Mouse (Mus musculus) megakaryocyte-erythroid progenitor cell, adult 5-6 weeks (primary cell): Measurements from ENCODE around the gene Mrps36. TPM values are rescaled to one million over a fixed set of nuclear protein-coding genes. Genes with fewer than 3 reads are reported as not detected.
"Not testable (repeated sequence)": the region's sequence is repeated elsewhere in the genome, so short reads cannot be mapped to it uniquely, and the experiment has no call there.

Experiments
- ATAC-seq: replicated peaks from 2 replicates; pipeline ENCODE4 v1.8.0; 2016; ENCODE audit warnings: mild to moderate bottlenecking, inconsistent platforms; ENCODE audit not compliant: severe bottlenecking, poor library complexity, low FRiP score, low TSS enrichment
- total RNA-seq, 2 experiments: library from RNA; stranded (forward) in 1 of 2; stranded (reverse) in 1 of 2; fragments of 200-1000, 215-1000 nt in 1 of 2; fragments of >200 nt in 1 of 2; fragmentation: Nextera tagmentation in 1 of 2; gene quantifications; 2 replicates each; pipeline ENCODE4 v1.2.3; 2014 to 2017

Gene Mrps36
- total RNA-seq, 2 experiments from 2014 or later: 122 to 159 TPM

DNA sequence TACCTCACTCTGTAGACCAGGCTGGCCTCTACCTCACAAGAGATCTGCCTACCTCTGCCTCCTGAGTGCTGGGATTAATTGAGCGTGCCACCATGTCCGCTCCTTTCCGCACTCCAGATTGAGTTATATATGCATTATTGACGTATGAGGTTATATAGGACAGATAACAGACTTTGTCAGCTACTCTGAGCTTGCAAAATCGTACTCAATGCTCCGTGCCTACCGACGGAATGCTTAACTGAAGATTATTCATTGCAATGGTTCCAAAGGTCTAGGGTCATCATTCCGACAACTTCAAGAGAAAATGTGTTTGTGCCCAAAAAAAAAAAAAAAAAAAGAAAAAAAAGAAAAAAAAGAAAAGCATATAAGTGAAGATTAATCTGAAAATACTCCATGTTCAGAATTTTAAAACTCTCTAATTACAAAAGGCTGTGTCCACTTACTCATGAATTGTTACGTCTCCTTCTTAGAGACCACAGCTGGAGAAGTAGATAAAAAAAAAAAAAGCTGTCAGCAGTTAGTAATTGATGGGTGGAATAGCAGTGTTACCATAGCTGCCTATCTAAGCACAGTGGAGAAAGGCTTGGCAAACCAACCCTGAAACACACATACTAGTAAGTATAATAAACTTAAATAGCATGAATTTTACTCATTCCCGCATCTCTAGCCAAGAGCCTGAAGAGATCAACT lies 968 bp downstream of the Mrps36 start:
- peak; percentile 68 for ATAC-seq

DNA sequence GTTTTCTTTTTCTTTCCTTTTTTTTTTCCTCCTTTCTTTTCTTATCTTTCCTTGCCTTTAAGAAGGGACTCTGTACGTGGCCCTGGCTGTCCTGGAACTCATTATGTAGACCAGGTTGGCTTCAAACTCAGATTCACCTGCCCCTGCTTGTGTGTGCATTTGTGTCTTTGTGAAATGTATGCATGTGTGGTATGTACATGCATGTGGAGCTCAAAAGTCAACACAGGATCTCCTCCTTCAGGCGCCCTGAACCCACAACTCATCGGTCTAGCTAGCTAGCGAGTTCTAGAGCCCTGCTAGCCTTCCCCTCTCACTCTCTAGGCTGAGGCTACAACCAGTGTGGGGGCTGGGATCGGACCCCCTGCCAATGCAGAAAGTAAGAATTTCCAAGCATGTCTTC lies 1.6 kb downstream of the Mrps36 start:
- no peak for ATAC-seq

DNA sequence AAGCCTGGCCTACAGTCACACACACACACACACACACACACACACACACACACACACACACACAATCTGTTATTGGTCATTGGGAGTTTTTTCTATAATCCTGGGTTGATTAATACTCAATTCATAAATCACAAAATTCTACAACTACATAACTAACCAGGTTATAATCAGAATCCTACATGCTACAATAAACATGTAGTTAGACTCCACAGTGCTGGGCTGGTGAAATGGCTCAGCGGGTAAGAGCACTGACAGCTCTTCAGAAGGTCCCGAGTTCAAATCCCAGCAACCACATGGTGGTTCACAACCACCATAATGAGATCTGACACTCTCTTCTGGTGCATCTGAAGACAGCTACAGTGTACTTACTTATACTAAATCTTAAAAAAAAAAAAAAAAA lies 11.7 kb downstream of the Mrps36 start:
- ATAC-seq: no peak

DNA sequence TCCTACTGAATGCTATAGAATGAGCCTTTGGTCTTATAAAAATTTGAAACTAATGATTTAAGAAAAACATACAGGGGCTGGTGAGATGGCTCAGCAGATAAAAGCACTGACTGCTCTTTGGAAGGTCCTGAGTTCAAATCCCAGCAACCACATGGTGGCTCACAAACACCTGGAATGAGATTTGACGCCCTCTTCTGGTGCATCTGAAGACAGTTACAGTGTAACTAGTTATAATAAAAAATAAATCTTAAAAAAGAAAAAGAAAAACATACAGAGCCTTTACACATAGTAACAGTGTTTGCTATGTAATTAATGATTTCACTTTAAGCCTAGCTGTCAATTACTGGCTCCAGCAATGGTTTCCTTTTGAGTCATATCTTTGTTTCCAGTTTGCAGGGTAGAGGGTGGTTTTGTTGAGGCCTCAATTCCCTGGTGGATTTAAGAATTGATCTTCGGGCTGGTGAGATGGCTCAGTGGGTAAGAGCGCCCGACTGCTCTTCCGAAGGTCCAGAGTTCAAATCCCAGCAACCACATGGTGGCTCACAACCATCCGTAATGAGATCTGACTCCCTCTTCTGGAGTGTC lies 12.9 kb downstream of the Mrps36 start:
- not testable (repeated sequence) for ATAC-seq

DNA sequence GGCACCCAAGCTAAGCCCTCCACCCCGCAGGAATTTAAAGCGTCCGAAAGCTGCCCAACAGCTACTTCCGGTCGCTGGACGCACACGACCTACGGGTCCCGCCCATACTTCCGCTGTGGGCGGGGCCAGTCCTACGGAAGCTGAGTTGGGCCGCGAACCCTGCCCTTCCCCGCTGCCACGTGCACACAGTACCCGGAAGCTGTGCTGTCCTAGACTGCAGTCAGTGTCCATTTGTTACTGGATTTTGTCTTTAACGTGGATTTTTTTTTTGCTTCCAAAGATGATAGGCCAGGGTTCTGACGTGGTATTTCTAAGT lies 13.6 kb downstream of the Mrps36 start, which contains the start of gene Cdk7:
Gene Cdk7 (minus strand): TSS at position 79 of the 316 bp plus-strand sequence.
- ATAC-seq: peak; percentile 99

DNA sequence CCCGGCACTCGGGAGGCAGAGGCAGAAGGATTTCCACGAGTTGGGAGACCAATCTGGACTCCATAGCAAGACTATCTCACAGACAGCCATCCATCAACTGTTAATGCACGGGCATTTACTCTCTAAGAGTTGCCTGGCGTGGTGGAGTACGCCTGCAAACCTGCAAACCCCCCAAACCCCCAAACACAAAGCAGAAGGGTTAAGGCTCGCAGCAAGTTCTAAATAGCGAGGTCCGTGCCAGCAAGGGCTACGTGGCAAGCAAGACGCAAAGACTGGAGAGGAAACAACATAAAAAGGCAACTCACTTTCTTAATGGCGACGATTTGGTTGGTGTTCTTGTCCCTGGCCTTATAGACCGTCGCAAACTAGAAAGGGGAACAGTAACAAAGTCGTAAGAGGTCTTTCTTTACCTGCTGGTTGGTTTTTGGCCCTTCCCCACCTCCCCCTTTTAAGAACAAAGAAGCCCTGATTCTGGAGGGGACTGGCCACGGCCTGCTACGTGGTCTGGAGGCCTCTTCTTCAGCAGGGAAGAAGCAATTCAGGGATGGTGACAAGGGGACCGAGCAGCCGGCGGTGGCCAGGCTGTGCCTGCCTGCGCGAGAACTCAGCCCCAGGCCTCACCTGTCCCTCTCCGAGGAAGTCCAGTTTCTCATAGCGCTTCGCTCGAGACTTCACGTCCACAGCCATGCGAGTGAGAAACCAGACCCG lies 14.2 kb downstream of the Mrps36 start:
- peak; percentile 62; the same call in 1 of the 2 replicates for ATAC-seq

DNA sequence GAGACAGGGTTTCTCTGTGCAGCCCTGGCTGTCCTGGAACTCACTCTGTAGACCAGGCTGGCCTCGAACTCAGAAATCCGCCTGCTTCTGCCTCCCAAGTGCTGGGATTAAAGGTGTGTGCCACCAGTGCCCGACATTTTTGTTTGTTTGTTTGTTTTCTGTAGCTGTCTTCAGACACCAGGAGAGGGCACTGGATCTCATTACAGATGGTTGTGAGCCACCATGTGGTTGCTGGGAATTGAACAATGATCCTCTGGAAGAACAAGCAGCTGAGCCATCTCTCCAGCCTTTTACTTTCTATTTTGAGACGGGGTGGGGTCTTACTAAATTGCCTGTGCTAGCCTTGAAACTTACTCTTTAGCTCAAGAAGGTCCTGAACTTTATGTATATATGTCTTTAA lies 15.9 kb downstream of the Mrps36 start:
- ATAC-seq: not testable (repeated sequence)

DNA sequence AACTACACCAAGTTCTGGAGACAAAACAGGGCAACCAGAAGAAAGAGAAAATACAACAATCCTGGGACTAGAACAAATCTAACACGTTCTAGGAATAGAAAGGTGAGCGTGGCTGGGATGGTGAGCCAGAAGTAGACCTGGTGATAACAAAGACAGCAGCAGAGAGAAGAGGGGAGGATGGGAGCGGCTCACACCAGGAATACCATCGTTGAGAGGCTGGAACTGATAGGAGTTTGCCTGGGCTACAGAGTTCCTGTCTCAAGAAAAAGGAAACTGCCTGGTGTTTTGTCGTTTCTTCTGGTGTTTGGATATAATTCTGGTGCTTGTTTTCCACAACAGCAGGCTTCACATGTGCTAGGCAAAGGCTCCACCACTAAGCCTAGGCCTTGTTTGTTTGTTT lies 16.4 kb downstream of the Mrps36 start:
- no peak for ATAC-seq

DNA sequence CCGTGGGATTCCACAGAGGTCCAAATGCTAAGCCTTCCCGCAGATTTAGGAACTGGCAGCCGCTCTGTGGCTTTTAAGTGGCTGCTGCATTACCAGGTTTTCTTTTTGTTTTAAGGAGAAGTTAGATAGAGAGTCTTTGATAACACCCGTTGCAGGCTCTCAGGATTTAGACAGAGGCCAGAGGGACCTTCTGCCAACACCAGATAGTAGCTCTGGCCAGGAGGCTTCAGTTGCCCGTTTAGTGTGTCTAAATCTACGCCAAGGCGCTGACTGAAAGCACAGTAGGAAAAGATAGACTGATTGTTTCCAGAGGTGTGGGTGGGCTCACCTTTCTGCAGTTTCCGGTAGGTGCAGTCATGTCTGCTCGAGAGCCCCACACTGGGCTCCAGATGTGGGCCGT lies 19.3 kb downstream of the Mrps36 start:
- peak; percentile 85 for ATAC-seq

DNA sequence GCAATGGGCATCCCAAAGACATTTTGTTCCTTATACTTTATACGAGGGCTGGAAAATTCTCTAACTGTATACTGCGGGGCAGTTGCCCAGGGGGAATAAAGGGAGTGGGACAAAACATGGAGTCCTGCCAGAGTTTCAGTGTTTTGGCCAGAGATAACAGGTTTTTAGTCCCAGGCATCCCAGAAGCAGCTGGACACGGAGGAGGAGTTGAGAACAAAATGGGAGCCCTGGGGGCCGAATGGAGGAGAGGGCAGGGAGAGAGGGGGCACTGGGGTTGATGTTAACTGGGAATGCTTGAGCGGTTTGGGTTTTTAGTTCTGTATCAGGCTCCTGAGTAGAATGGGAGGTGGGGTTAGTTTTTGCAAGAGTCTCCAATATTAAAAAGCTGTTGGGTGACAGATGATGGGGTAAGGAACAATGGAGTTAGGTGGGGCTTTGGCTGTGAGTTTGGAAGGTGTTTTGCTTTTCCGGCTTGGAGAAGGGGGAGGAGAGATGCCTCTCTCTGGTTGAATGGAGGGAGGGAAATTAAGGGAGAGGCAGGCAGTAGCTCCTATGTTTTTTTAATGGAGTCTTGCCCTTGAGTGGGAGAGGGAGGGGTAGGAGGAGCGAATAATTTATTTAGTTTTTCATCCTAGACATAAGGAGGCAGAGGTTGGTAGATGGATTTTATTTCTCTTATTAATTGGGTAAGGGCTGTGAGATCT lies 20.3 kb downstream of the Mrps36 start:
- ATAC-seq: no peak

DNA sequence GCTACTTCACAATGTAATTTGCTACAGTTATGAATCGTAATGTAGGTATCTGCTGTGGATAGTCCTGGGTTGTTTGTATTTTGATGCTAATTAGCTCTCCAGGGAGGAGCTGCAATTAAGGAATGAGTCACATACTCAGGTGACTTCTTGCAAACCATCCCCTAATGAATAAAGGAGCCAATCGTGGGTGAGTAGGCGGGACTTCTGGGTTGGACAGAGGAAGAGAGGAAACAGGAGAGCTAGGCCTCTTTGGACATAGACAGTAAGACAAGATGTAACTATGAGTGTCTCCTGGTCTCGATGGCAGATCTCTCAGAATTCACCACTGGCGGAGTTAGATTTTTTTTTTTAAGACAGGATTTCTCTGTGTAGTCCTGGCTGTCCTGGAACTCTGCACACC lies 22.8 kb downstream of the Mrps36 start:
- ATAC-seq: no peak

DNA sequence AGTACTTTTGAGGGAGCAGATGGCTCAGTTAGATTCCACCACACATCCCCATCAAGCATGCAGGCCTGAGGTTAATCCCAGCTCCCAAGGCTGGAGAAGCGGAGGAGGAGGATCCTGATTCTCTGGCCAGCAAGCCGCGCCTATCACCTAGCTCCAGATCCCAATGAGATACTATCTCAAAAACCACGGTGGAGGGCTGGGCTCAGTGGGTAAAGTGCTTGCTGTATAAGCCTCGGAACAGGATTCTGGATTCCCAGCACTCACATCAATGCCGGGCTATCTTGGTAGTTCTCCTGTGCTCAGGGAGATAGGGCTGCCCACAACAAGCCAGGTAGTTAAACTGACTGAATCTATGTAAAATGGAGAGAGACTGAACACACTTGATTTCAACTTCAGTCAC lies 29.0 kb downstream of the Mrps36 start:
- ATAC-seq: peak; percentile 76

DNA sequence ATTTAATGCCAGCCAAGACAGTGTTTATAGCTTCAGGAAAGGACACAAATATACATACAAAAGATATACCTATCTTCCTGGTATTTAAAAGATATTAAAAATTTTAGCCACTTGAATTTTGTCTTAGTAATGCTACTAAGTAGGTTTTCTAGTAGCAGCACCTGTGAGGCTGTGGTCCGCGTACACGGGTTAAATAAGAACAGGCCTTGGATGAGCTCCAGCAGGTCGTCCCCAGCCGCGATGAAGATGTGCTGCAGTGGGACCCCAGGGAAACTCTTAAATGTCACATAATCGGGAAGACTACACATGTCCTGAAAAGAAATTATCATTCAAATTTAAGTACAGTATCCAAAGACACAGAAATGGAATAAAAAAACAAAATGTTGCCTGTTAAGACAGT lies 38.3 kb downstream of the Mrps36 start:
- no peak for ATAC-seq

DNA sequence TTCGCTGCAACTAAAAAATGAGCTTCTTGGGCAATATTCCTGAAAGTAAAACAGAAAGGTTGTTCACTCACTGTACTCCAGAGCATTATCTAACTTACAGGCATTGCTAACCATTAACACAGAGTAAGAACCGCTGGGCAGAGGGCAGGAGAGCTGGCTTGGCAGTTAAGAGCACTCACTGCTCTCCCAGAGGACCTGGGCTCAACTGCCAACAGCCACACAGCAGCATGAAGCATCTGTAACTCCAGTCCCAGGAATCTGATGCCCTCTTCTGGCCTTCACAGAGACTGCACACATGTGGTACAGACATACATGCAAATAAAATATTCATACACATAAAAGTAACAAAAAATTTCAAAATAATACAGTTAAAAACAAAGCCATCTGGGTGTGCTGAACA lies 41.0 kb downstream of the Mrps36 start:
- peak; percentile 77 for ATAC-seq

DNA sequence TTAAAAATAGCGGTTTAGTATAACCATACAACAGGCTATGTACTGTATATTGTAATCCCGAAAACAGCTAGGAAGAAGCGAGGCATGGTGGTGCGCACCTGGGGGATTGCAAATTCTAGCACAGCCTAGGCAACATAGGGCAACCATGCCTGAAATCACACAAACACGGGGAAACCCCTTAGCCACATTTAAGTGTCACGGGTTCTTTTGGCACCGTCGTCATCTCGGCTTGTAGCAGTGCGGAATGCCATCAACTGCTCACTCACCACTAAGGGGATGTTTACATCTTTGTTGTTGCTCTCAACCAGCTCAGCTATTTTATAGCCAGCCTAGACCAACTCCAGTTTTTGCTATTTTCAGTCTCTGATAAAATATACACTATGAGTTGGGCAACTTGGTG lies 45.6 kb downstream of the Mrps36 start:
- no peak for ATAC-seq

DNA sequence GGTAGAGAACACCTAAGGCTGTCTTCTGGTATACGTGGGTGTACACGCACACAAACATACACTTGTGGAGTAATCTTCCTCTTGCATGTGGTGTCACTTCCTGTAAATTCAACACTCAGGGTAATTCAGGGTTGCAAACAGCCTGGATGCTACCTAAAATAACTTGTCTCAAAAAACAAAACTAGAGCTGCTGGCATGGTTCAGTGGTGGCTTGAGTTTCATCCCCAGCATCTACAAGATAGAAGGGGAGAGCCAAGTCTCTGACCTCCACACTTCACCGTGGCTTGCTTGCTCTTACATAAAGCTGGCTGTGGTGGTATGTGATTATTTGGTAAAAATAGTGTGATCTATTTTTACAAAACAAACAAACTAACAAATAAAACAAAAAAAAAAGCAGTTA lies 46.9 kb downstream of the Mrps36 start:
- no peak for ATAC-seq

DNA sequence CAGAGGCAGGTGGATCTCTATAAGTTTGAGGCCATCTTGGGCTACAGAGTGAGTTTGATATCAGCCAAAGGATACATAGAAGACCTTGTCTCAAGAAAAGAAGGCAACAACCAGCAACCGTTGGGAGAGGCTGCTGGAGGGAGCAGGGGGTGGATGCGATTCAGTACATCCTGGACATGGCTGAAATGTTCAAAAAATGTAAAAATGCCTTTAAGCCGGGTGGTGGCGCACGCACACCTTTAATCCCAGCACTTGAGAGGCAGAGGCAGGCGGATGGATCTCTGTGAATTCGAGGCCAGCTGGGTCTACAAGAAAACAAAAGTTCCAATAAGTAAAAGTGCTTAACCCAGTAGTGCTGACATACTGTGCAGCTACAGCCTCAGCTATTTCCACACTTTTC lies 56.9 kb downstream of the Mrps36 start:
- ATAC-seq: 0 out of 2 replicates have a peak, but pooled peaks have one; percentile 19
